Mouse (Mus musculus) neural tube, embryonic 13.5 days (tissue): ENCODE results near the gene Chn2. TPM values are rescaled to one million over a fixed set of nuclear protein-coding genes. Genes with fewer than 3 reads are reported as not detected.

Experiments
- ATAC-seq: fragments of 200-750 bp; cut with Nextera tagmentation; 2 replicates; pipeline ENCODE4 v1.8.0; 2017; ENCODE audit warnings: low read depth, mild to moderate bottlenecking, moderate TSS enrichment, moderate library complexity
- H3K27ac ChIP-seq: fragments of 300-500 bp; sonication (generic); replicated peaks from 2 replicates; pipeline ENCODE4 v1.5.1; 2015; ENCODE audit warnings: moderate library complexity, mild to moderate bottlenecking, inconsistent platforms
- H3K27me3 ChIP-seq: fragments of 300-500 bp; sonication (generic); 2 replicates; pipeline ENCODE4 v1.6.1; 2015; ENCODE audit warnings: mild to moderate bottlenecking, inconsistent platforms
- H3K36me3 ChIP-seq: fragments of 300-500 bp; sonication (generic); 2 replicates; pipeline ENCODE4 v1.6.1; 2015; ENCODE audit warnings: mild to moderate bottlenecking, inconsistent platforms
- H3K4me1 ChIP-seq: fragments of 300-500 bp; sonication (generic); replicated peaks from 2 replicates; pipeline ENCODE4 v1.6.1; 2015; ENCODE audit warnings: inconsistent platforms
- H3K4me2 ChIP-seq: fragments of 300-500 bp; sonication (generic); 2 replicates; pipeline ENCODE4 v1.6.1; 2015; ENCODE audit warnings: inconsistent platforms, mild to moderate bottlenecking, moderate library complexity
- H3K4me3 ChIP-seq: fragments of 300-500 bp; sonication (generic); 2 replicates; pipeline ENCODE4 v1.5.1; 2015; ENCODE audit warnings: mild to moderate bottlenecking, inconsistent platforms
- H3K9ac ChIP-seq: fragments of 300-500 bp; sonication (generic); 2 replicates; pipeline ENCODE4 v1.6.1; 2015; ENCODE audit warnings: moderate library complexity, mild to moderate bottlenecking, inconsistent platforms
- H3K9me3 ChIP-seq: fragments of 300-500 bp; sonication (generic); 2 replicates; pipeline ENCODE4 v1.6.1; 2016; ENCODE audit warnings: inconsistent platforms
- WGBS: fragments of 180-500 bp; shearing (Covaris S2); methylation state at CpG from one replicate; pipeline ENCODE4 v1.1.7; 2015; 5-methylcytosine and 5-hydroxymethylcytosine counted together
- polyA plus RNA-seq: library from polyadenylated mRNA; unstranded; fragments of >200 nt; fragmentation: Nextera tagmentation; extraction: Ambion mirVana; gene quantifications from 2 replicates; pipeline ENCODE4 v1.2.1, GENCODE M21; 2015

Gene Chn2
- polyA plus RNA-seq: 19.3 and 20.6 TPM in 2 replicates

- peak within 1 kb of the TSS; percentile 98 for H3K27ac ChIP-seq
- ATAC-seq: peak; percentile 73
- peaks cover 43% of the 10 kb centered on the region for H3K4me1 ChIP-seq
- H3K4me2 ChIP-seq: peak within 1 kb of the TSS; percentile 78
- no peaks in the 10 kb centered on the region for H3K9me3 ChIP-seq
- peak within 1 kb of the TSS; percentile 94 for H3K9ac ChIP-seq
- WGBS: under 1% methylated on average over 37 of the region's 43 CpGs
- no peaks in the 10 kb centered on the region for H3K36me3 ChIP-seq
- H3K4me3 ChIP-seq: peak within 1 kb of the TSS; percentile 67
- H3K27me3 ChIP-seq: peaks cover 40% of the 10 kb centered on the region
Measured at GRCm38 (mm10) chr6:54039357-54039804, at the start of gene Chn2. Chn2 (plus strand) TSS chr6:54039554.

DNA sequence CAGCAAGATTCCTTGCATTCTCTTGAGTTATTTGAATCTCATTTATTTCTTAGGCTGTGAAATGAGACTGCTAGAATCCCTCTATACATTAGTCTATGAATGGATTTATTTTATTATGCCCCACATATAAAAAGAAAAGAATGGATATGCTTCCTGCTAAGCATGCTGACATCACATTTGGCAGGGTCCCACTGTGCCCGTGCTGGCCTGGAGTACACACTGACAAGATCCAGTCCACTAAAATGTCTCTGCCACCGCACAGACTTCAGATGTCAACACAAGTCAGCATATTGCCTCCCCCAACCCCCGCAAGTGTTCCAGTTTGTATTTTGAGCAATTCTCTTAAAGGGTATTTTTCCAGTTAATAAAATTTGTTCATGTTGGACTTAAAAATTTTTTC is 47.0 kb upstream of the Chn2 start:
- peaks cover 11% of the 10 kb centered on the region; the same call in 1 of the 2 replicates for H3K4me1 ChIP-seq
- no peak overlapping the region for H3K27ac ChIP-seq
- no peaks in the 10 kb centered on the region for H3K36me3 ChIP-seq
- no peak overlapping the region for H3K4me3 ChIP-seq
- ATAC-seq: no peak
- peaks cover 8% of the 10 kb centered on the region for H3K9me3 ChIP-seq
- H3K9ac ChIP-seq: no peak overlapping the region
- no peaks in the 10 kb centered on the region for H3K27me3 ChIP-seq
- WGBS: 87% methylated on average over 3 of the region's 3 CpGs
- H3K4me2 ChIP-seq: no peak overlapping the region

DNA sequence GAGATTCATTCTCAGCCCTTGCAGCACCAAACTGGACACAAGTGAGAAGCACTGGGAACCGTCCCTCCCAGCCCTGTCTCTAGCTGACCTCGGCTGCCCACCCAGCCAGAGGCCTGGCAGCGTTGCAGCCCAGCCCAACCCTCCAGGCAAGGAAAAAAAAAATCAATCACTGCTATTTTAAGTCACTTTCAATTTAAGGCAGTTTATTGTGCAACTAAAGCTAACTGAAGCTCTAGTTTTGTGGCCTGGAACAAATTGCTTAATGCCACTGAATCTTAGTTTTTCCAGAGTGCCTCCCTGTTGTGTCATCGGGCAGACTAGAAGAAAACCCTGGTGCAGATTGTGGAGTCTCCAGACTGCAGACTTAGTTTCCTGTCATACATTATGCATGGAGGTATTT is 43.8 kb upstream of the Chn2 start:
- ATAC-seq: no peak
- H3K4me1 ChIP-seq: peaks cover 11% of the 10 kb centered on the region; the same call in 1 of the 2 replicates
- no peaks in the 10 kb centered on the region for H3K36me3 ChIP-seq
- no peaks in the 10 kb centered on the region for H3K27me3 ChIP-seq
- H3K9ac ChIP-seq: no peak overlapping the region
- H3K4me3 ChIP-seq: no peak overlapping the region
- no peak overlapping the region for H3K4me2 ChIP-seq
- WGBS: 35% methylated on average over 4 of the region's 4 CpGs
- H3K9me3 ChIP-seq: peaks cover 8% of the 10 kb centered on the region
- H3K27ac ChIP-seq: no peak overlapping the region

DNA sequence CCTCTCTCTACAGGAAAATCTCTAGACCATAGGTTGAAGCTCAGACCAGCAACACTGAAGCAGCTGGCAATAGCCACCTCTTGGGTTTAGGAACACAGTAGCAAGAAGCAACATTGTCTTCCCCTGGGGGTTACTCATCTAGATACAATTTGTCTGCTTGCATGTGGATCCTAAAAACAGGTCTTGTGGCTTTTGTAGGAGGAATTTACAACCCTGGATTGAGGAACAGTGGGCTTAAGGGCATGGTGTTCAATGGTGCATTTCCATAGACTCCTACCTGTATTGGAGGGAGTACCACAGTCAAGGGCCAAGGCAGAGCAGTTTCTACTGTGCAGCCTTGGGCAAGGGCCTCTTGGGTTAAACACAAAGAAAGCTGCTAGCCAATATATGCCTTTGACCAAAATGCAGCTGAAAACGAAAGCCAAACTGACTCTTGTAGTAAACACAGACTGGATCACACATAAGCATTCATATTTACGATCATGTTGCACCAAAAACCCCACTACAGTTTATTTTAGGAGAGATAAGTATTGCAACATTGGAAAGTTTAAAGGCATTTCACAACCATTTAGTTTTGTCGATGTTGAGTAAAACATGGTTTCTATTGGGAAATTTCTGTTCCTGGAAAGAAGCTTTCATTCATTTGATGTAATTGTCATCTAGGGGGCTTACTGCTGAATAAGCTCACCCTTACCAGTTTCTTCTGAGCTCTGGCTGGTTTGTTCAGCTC is 43.0 kb upstream of the Chn2 start:
- Histone ChIP-seq H3K4me1 (peaks cover 11% of the 10 kb centered on the region; the same call in 1 of the 2 replicates), H3K9me3 (peaks cover 8% of the 10 kb centered on the region), H3K27ac (no peak overlapping the region), H3K4me2 (no peak overlapping the region), H3K36me3 (no peaks in the 10 kb centered on the region), H3K4me3 (no peak overlapping the region), H3K27me3 (no peaks in the 10 kb centered on the region), H3K9ac (no peak overlapping the region)
- WGBS: 92% methylated on average over 3 of the region's 3 CpGs
- no peak for ATAC-seq

DNA sequence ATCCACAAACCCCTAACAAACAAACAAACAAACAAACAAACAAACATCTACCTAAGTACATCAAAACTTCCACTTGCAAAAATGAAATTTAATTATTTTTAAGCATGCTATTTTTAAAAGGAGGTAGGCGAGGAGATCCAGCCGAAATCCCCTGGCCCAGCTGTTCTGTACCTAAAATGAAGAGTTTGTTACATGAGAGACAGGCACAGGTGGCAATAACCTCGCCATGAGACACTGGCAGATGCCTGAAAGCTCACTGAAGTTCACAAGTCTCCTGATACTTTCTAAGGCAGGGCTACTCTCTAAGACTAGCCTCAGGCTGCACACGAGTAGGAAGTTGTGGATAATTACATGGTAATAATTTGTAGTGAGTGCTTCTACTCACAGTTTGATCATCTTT is 34.1 kb upstream of the Chn2 start:
- no peak overlapping the region for H3K27ac ChIP-seq
- H3K27me3 ChIP-seq: peaks cover 5% of the 10 kb centered on the region; the same call in 1 of the 2 replicates
- 77% methylated on average over 4 of the region's 4 CpGs for WGBS
- H3K9me3 ChIP-seq: no peaks in the 10 kb centered on the region
- no peak overlapping the region for H3K4me3 ChIP-seq
- H3K4me2 ChIP-seq: no peak overlapping the region
- ATAC-seq: no peak
- H3K36me3 ChIP-seq: no peaks in the 10 kb centered on the region
- no peak overlapping the region for H3K9ac ChIP-seq
- H3K4me1 ChIP-seq: peaks cover 26% of the 10 kb centered on the region

- Histone ChIP-seq H3K9me3 (no peaks in the 10 kb centered on the region), H3K4me2 (peak overlapping the region; percentile 11; the same call in 1 of the 2 replicates), H3K4me1 (peaks cover 32% of the 10 kb centered on the region), H3K4me3 (no peak overlapping the region), H3K36me3 (no peaks in the 10 kb centered on the region), H3K9ac (no peak overlapping the region), H3K27me3 (peaks cover 8% of the 10 kb centered on the region; the same call in 1 of the 2 replicates), H3K27ac (no peak overlapping the region)
- 59% methylated on average over 16 of the region's 16 CpGs for WGBS
- no peak for ATAC-seq
Measured at GRCm38 (mm10) chr6:54008448-54009120, 30.8 kb upstream of the Chn2 start.

DNA sequence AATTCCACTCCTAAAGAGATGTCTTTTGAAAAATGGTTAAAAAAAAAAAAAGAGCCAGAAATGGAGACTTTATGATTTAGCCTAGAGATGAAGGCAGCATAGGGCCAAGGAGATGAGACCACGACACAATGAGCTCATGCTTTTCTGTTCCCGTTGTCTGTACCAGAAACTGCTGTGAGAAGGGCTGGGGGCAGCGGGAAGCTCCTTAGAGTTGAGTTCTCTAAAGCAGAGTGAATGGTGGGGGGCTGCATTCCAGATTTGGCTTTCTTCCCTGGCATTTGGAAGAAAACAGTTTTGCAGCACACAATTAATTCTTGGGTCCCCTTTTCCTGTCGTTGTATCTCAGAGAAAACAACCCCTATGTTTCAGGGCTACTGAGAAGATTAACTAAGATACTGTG is 30.1 kb upstream of the Chn2 start:
- 47% methylated on average over 4 of the region's 4 CpGs for WGBS
- peaks cover 32% of the 10 kb centered on the region for H3K4me1 ChIP-seq
- H3K27me3 ChIP-seq: peaks cover 8% of the 10 kb centered on the region; the same call in 1 of the 2 replicates
- H3K9me3 ChIP-seq: no peaks in the 10 kb centered on the region
- no peak overlapping the region for H3K9ac ChIP-seq
- no peak overlapping the region for H3K4me2 ChIP-seq
- H3K4me3 ChIP-seq: no peak overlapping the region
- H3K36me3 ChIP-seq: no peaks in the 10 kb centered on the region
- H3K27ac ChIP-seq: no peak overlapping the region
- no peak for ATAC-seq

- Histone ChIP-seq H3K27me3 (peaks cover 8% of the 10 kb centered on the region; the same call in 1 of the 2 replicates), H3K9ac (no peak overlapping the region), H3K27ac (no peak overlapping the region), H3K4me2 (no peak overlapping the region), H3K9me3 (no peaks in the 10 kb centered on the region), H3K4me3 (no peak overlapping the region), H3K4me1 (peaks cover 32% of the 10 kb centered on the region), H3K36me3 (no peaks in the 10 kb centered on the region)
- peak; percentile 50; the same call in 1 of the 2 replicates for ATAC-seq
- 34% methylated on average over 9 of the region's 9 CpGs for WGBS
Measured at GRCm38 (mm10) chr6:54010362-54010761, 29.0 kb upstream of the Chn2 start.

GRCm38 (mm10) chr6:54012163-54012562 is 27.2 kb upstream of the Chn2 start:
- WGBS: 81% methylated on average over 1 of the region's 1 CpGs
- no peak for ATAC-seq
- Histone ChIP-seq H3K9me3 (no peaks in the 10 kb centered on the region), H3K27ac (no peak overlapping the region), H3K4me2 (no peak overlapping the region), H3K9ac (no peak overlapping the region), H3K27me3 (peaks cover 8% of the 10 kb centered on the region; the same call in 1 of the 2 replicates), H3K36me3 (no peaks in the 10 kb centered on the region), H3K4me3 (no peak overlapping the region), H3K4me1 (peaks cover 22% of the 10 kb centered on the region)

GRCm38 (mm10) chr6:54018038-54018437 is 21.3 kb upstream of the Chn2 start:
- 62% methylated on average over 2 of the region's 2 CpGs for WGBS
- Histone ChIP-seq H3K4me3 (no peak overlapping the region), H3K9me3 (no peaks in the 10 kb centered on the region), H3K36me3 (no peaks in the 10 kb centered on the region), H3K9ac (no peak overlapping the region), H3K4me2 (no peak overlapping the region), H3K4me1 (no peaks in the 10 kb centered on the region), H3K27me3 (peaks cover 3% of the 10 kb centered on the region; the same call in 1 of the 2 replicates), H3K27ac (no peak overlapping the region)
- ATAC-seq: no peak

GRCm38 (mm10) chr6:54018861-54019260 is 20.5 kb upstream of the Chn2 start:
- no peaks in the 10 kb centered on the region for H3K36me3 ChIP-seq
- no peak overlapping the region for H3K4me3 ChIP-seq
- H3K27ac ChIP-seq: no peak overlapping the region
- ATAC-seq: no peak
- no peaks in the 10 kb centered on the region for H3K4me1 ChIP-seq
- H3K27me3 ChIP-seq: no peaks in the 10 kb centered on the region; the same call in 1 of the 2 replicates
- 85% methylated on average over 5 of the region's 5 CpGs for whole genome bisulfite sequencing
- H3K9ac ChIP-seq: no peak overlapping the region
- H3K4me2 ChIP-seq: no peak overlapping the region
- no peaks in the 10 kb centered on the region for H3K9me3 ChIP-seq

DNA sequence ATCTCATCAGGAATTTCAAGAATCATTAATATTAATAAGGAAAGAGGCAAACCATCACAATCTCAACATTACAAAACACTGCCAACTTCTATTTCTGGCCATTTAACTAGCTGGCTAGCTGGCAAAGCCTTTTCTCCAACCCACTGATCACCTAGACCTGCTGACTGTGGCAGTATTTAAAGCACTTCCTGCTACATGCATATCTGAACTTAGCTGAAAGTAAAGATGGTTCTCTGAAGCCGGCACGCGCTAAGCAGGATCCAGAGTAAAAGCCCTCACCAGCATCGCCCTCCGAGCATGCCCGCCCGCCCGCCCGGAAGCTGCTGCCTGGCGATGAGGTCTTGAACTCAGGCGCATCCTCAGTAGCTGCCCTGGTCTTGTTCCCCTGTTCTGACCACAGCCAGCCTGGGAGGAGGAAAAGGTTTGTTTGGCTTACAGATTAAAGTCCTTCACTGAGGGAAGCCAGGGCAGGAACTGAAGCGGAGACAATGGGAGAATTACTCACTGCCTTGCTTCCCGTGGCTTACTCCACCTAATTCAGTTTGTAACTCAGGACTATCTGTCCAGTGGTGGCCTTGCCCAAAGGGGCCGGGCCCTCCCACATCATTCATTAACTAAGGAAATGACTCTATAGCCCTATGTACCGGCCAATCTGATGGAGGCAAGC is 18.1 kb upstream of the Chn2 start:
- ATAC-seq: no peak
- no peaks in the 10 kb centered on the region for H3K9me3 ChIP-seq
- H3K36me3 ChIP-seq: no peaks in the 10 kb centered on the region
- no peak overlapping the region for H3K9ac ChIP-seq
- no peaks in the 10 kb centered on the region; the same call in 1 of the 2 replicates for H3K27me3 ChIP-seq
- no peaks in the 10 kb centered on the region for H3K4me1 ChIP-seq
- H3K4me3 ChIP-seq: no peak overlapping the region
- 57% methylated on average over 15 of the region's 15 CpGs for WGBS
- no peak overlapping the region for H3K27ac ChIP-seq
- H3K4me2 ChIP-seq: no peak overlapping the region
